Mouse (Mus musculus) intestine, embryonic 16.5 days (tissue): ENCODE data around the gene Slc38a7. TPM values are rescaled to one million over a fixed set of nuclear protein-coding genes. Genes with fewer than 3 reads are reported as not detected.
A peak's percentile ranks its signal among the peaks of the same experiment; 100 is the strongest.
"Not testable (repeated sequence)": the region's sequence is repeated elsewhere in the genome, so short reads cannot be mapped to it uniquely, and the experiment has no call there.

Source experiments
- ATAC-seq: fragments of 200-750 bp; cut with Nextera tagmentation; 2 replicates; pipeline ENCODE4 v1.8.0; 2017; ENCODE audit warnings: moderate TSS enrichment, moderate library complexity
- H3K27ac ChIP-seq: fragments of 300-500 bp; sonication (generic); 2 replicates; pipeline ENCODE4 v1.5.1; 2014; ENCODE audit warnings: mild to moderate bottlenecking, low read length
- H3K27me3 ChIP-seq: fragments of 300-500 bp; sonication (generic); replicated peaks from 2 replicates; pipeline ENCODE4 v1.6.1; 2014; ENCODE audit warnings: low read length, control low read depth, mixed read lengths; ENCODE audit not compliant: control insufficient read depth, insufficient read depth
- H3K36me3 ChIP-seq: fragments of 300-500 bp; sonication (generic); 2 replicates; pipeline ENCODE4 v1.6.1; 2014; ENCODE audit warnings: low read length, control low read depth; ENCODE audit not compliant: control insufficient read depth, insufficient read depth
- H3K4me1 ChIP-seq: fragments of 300-500 bp; sonication (generic); 2 replicates; pipeline ENCODE4 v1.6.1; 2014; ENCODE audit warnings: low read length, control low read depth, mixed read lengths; ENCODE audit not compliant: control insufficient read depth, insufficient read depth
- H3K4me2 ChIP-seq: fragments of 300-500 bp; sonication (generic); 2 replicates; pipeline ENCODE4 v1.6.1; 2014; ENCODE audit warnings: low read depth, low read length, control low read depth
- H3K4me3 ChIP-seq: fragments of 300-500 bp; sonication (generic); 2 replicates; pipeline ENCODE4 v1.5.1; 2014; ENCODE audit warnings: mild to moderate bottlenecking, low read length
- H3K9ac ChIP-seq: fragments of 300-500 bp; sonication (generic); 2 replicates; pipeline ENCODE4 v1.6.1; 2014; ENCODE audit warnings: low read depth, low read length
- H3K9me3 ChIP-seq: fragments of 300-500 bp; sonication (generic); 2 replicates; pipeline ENCODE4 v1.6.1; 2016; ENCODE audit warnings: low read length, control low read depth; ENCODE audit not compliant: control insufficient read depth
- WGBS: fragments of 180-500 bp; shearing (Covaris S2); extraction: QIAGEN DNeasy Blood & Tissue Kit; methylation state at CpG from one replicate; pipeline ENCODE4 v1.1.7; 2014; 5-methylcytosine and 5-hydroxymethylcytosine counted together
- polyA plus RNA-seq: library from polyadenylated mRNA; unstranded; fragments of >200 nt; fragmentation: Nextera tagmentation; extraction: Ambion mirVana; gene quantifications from 2 replicates; pipeline ENCODE4 v1.2.1, GENCODE M21; 2015

The Slc38a7 gene
- polyA plus RNA-seq, 1 experiment from 2014 or later = 28.1 TPM

DNA sequence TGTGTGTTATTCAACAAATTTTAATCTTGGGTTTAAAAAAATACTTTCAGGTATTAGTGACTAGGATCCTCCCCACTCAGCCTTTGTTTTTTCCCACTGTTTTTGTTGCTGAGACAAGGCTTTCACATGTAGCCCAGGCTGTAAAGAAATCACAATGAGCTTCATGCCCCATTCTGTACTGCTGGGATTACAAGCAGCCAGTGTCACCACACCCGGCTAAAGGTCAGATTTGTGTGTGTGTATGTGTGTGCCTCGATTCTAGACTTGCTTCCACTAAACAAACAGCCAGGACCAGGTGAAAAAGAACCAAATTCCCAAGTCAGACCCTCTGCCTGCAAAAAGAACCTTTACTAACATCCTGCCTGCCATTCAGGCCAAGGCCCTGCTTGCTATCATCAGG, 47.9 kb downstream of the Slc38a7 start:
- H3K27ac ChIP-seq = peak overlapping the region; percentile 95; the same call in 1 of the 2 replicates
- 0 out of 2 replicates have a peak, but pooled peaks cover 3% of the 10 kb centered on the region for H3K36me3 ChIP-seq
- H3K4me1 ChIP-seq = peaks cover 20% of the 10 kb centered on the region
- H3K27me3 ChIP-seq = no peaks in the 10 kb centered on the region
- 26% methylated on average over 2 of the region's 2 CpGs for WGBS
- H3K9ac ChIP-seq = peak overlapping the region; percentile 99
- no peaks in the 10 kb centered on the region for H3K9me3 ChIP-seq
- peak overlapping the region; percentile 96 for H3K4me3 ChIP-seq
- ATAC-seq = no peak
- H3K4me2 ChIP-seq = peak overlapping the region; percentile 92

GRCm38 (mm10) chr8:95802231-95802630, 51.1 kb downstream of the Slc38a7 start:
- H3K27me3 ChIP-seq = no peaks in the 10 kb centered on the region
- no peak overlapping the region for H3K4me2 ChIP-seq
- WGBS = 81% methylated on average over 8 of the region's 8 CpGs
- no peak overlapping the region for H3K27ac ChIP-seq
- 0 out of 2 replicates have a peak, but pooled peaks cover 3% of the 10 kb centered on the region for H3K36me3 ChIP-seq
- no peaks in the 10 kb centered on the region for H3K9me3 ChIP-seq
- no peak overlapping the region for H3K9ac ChIP-seq
- H3K4me1 ChIP-seq = peaks cover 20% of the 10 kb centered on the region
- ATAC-seq = no peak
- no peak overlapping the region for H3K4me3 ChIP-seq

GRCm38 (mm10) chr8:95801476-95802064, 51.8 kb downstream of the Slc38a7 start:
- Histone ChIP-seq H3K9me3 (no peaks in the 10 kb centered on the region), H3K4me2 (no peak overlapping the region), H3K27me3 (no peaks in the 10 kb centered on the region), H3K36me3 (0 out of 2 replicates have a peak, but pooled peaks cover 3% of the 10 kb centered on the region), H3K9ac (no peak overlapping the region), H3K4me3 (no peak overlapping the region), H3K27ac (no peak overlapping the region), H3K4me1 (peaks cover 20% of the 10 kb centered on the region)
- WGBS = 91% methylated on average over 1 of the region's 1 CpGs
- ATAC-seq = no peak

GRCm38 (mm10) chr8:95800353-95800752, 53.0 kb downstream of the Slc38a7 start:
- no peak for ATAC-seq
- no peaks in the 10 kb centered on the region for H3K9me3 ChIP-seq
- 89% methylated on average over 3 of the region's 3 CpGs for WGBS
- no peak overlapping the region for H3K4me3 ChIP-seq
- H3K4me1 ChIP-seq = peaks cover 12% of the 10 kb centered on the region
- H3K27me3 ChIP-seq = no peaks in the 10 kb centered on the region
- H3K36me3 ChIP-seq = 0 out of 2 replicates have a peak, but pooled peaks cover 3% of the 10 kb centered on the region
- no peak overlapping the region for H3K27ac ChIP-seq
- no peak overlapping the region for H3K4me2 ChIP-seq
- H3K9ac ChIP-seq = no peak overlapping the region

DNA sequence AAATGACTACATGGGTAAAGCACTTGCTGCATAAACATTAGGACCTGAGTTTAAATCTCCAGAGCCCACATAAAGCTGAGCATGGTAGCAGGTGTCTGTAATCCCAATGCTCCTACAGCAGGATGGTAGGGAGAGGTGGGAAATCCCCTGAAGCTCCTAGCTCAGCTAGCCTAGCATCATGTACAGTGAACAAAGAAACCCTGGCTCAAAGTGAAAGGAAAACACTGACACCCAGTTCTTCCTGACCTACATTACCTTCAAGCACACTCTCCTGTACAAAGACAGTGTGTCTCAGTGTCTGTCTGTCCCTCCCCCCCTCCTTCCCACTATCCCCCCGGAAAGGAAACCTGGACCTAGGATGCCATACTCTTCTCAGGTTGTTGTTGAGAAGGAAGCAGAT, 53.4 kb downstream of the Slc38a7 start:
- Histone ChIP-seq H3K9ac (no peak overlapping the region), H3K9me3 (no peaks in the 10 kb centered on the region), H3K36me3 (0 out of 2 replicates have a peak, but pooled peaks cover 3% of the 10 kb centered on the region), H3K4me1 (peaks cover 8% of the 10 kb centered on the region), H3K27ac (no peak overlapping the region), H3K27me3 (no peaks in the 10 kb centered on the region), H3K4me2 (no peak overlapping the region), H3K4me3 (no peak overlapping the region)
- ATAC-seq = no peak
- WGBS = 88% methylated on average over 1 of the region's 1 CpGs

DNA sequence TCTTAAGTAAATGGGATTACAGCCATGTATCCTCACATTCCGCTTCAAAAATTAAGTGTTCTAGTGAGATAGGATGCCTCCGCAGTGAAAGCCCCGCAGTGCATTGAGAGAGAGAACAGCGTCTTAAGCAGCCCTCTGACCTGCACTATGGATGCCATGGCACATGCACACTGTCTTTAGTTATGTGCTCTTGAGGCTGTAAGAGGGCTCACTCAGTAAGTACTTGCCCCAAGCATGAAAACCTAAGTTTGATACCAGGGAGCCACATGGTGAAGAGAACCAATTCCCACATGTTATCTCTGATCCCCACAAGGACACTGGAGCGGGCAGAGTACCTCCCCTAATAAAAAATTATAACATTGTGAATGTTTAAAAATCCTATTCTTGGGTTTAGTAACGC, 54.2 kb downstream of the Slc38a7 start:
- Histone ChIP-seq H3K4me1 (peaks cover 2% of the 10 kb centered on the region; the same call in 1 of the 2 replicates), H3K9ac (no peak overlapping the region), H3K4me2 (no peak overlapping the region), H3K27ac (no peak overlapping the region), H3K9me3 (no peaks in the 10 kb centered on the region), H3K4me3 (no peak overlapping the region), H3K36me3 (0 out of 2 replicates have a peak, but pooled peaks cover 3% of the 10 kb centered on the region), H3K27me3 (no peaks in the 10 kb centered on the region)
- no peak for ATAC-seq
- WGBS = 91% methylated on average over 6 of the region's 6 CpGs

GRCm38 (mm10) chr8:95795333-95796061, 57.8 kb downstream of the Slc38a7 start:
- WGBS = 92% methylated on average over 5 of the region's 5 CpGs
- H3K9me3 ChIP-seq, H3K27me3 ChIP-seq, ATAC-seq, H3K4me3 ChIP-seq, H3K9ac ChIP-seq, H3K36me3 ChIP-seq, H3K27ac ChIP-seq, H3K4me1 ChIP-seq, H3K4me2 ChIP-seq: not testable (repeated sequence)

Other genes starting within 250 kb of the Slc38a7 start
- gene Gins3, start 220.1 kb downstream of the Slc38a7 start, polyA plus RNA-seq = 9.2 and 11.9 TPM in 2 replicates
- gene Ndrg4, start 176.6 kb downstream of the Slc38a7 start, polyA plus RNA-seq = 14.4 and 15.3 TPM in 2 replicates
- 16.1 and 18.4 TPM in 2 replicates for gene Setd6, start 137.7 kb downstream of the Slc38a7 start, polyA plus RNA-seq
- gene Cnot1, start 46.1 kb downstream of the Slc38a7 start, polyA plus RNA-seq = 44.4 and 46.7 TPM in 2 replicates
- 309 and 333 TPM in 2 replicates for gene Sap18b, start 28.2 kb downstream of the Slc38a7 start, polyA plus RNA-seq
- 281 and 283 TPM in 2 replicates for gene Got2, start 35.0 kb upstream of the Slc38a7 start, polyA plus RNA-seq